Mouse (Mus musculus): ENCODE results near the gene Napb. TPM values are rescaled to one million over a fixed set of nuclear protein-coding genes. Genes with fewer than 3 reads are reported as not detected.

Napb gene
- polyA plus RNA-seq, 1 experiment from 2014 or later, result 2.8 TPM

- Histone ChIP-seq H3K36me3 (ENCODE audit: insufficient read depth) (no peaks in the 10 kb centered on the region), H3K4me2 (no peak overlapping the region), H3K27ac (ENCODE audit: low read depth) (no peak overlapping the region), H3K9me3 (ENCODE audit: low read depth, low read length) (no peaks in the 10 kb centered on the region), H3K27me3 (ENCODE audit: insufficient read depth, low read length) (no peaks in the 10 kb centered on the region), H3K4me1 (ENCODE audit: insufficient read depth) (no peaks in the 10 kb centered on the region), H3K4me3 (ENCODE audit: low read depth, low read length) (no peak overlapping the region), H3K9ac (no peak overlapping the region)
- no peak for TF ChIP-seq CTCF (IDR thresholded peaks at IDR 0.05; ENCODE audit: low read depth)
- 79% methylated on average over 6 of the region's 6 CpGs for WGBS
- DNase-seq (no peak), ATAC-seq (ENCODE audit: insufficient read depth) (no peak)
These were observed 25.1 kb downstream of the Napb start for GRCm38 (mm10) chr2:148707202-148707530.

GRCm38 (mm10) chr2:148706409-148707201 is 25.7 kb downstream of the Napb start:
- Histone ChIP-seq H3K4me2 (no peak overlapping the region), H3K9me3 (ENCODE audit: low read depth, low read length) (no peaks in the 10 kb centered on the region), H3K4me3 (ENCODE audit: low read depth, low read length) (no peak overlapping the region), H3K36me3 (ENCODE audit: insufficient read depth) (no peaks in the 10 kb centered on the region), H3K9ac (no peak overlapping the region), H3K4me1 (ENCODE audit: insufficient read depth) (no peaks in the 10 kb centered on the region), H3K27ac (ENCODE audit: low read depth) (no peak overlapping the region), H3K27me3 (ENCODE audit: insufficient read depth, low read length) (no peaks in the 10 kb centered on the region)
- ATAC-seq (ENCODE audit: insufficient read depth) (peak; percentile 52), DNase-seq (peak; percentile 75)
- TF ChIP-seq CTCF (IDR thresholded peaks at IDR 0.05; ENCODE audit: low read depth), result peak; percentile 64
- WGBS, result 80% methylated on average over 15 of the region's 15 CpGs

GRCm38 (mm10) chr2:148698571-148698970 is 33.7 kb downstream of the Napb start:
- Histone ChIP-seq H3K27ac (ENCODE audit: low read depth) (no peak overlapping the region), H3K4me2 (no peak overlapping the region), H3K9me3 (ENCODE audit: low read depth, low read length) (no peaks in the 10 kb centered on the region), H3K36me3 (ENCODE audit: insufficient read depth) (peaks cover 21% of the 10 kb centered on the region), H3K4me3 (ENCODE audit: low read depth, low read length) (no peak overlapping the region), H3K27me3 (ENCODE audit: insufficient read depth, low read length) (no peaks in the 10 kb centered on the region), H3K9ac (no peak overlapping the region), H3K4me1 (ENCODE audit: insufficient read depth) (no peaks in the 10 kb centered on the region)
- TF ChIP-seq CTCF (IDR thresholded peaks at IDR 0.05; ENCODE audit: low read depth), result no peak
- WGBS, result 82% methylated on average over 5 of the region's 5 CpGs
- ATAC-seq (ENCODE audit: insufficient read depth) (no peak), DNase-seq (no peak)

- 92% methylated on average over 5 of the region's 5 CpGs for WGBS
- peaks cover 72% of the 10 kb centered on the region for H3K36me3 ChIP-seq (ENCODE audit: insufficient read depth)
- no peak overlapping the region for H3K9ac ChIP-seq
- ATAC-seq (ENCODE audit: insufficient read depth) (no peak), DNase-seq (no peak)
- H3K9me3 ChIP-seq (ENCODE audit: low read depth, low read length), result no peaks in the 10 kb centered on the region
- no peak overlapping the region for H3K27ac ChIP-seq (ENCODE audit: low read depth)
- H3K4me3 ChIP-seq (ENCODE audit: low read depth, low read length), result no peak overlapping the region
- TF ChIP-seq CTCF (IDR thresholded peaks at IDR 0.05; ENCODE audit: low read depth), result no peak
- no peak overlapping the region for H3K4me2 ChIP-seq
- H3K27me3 ChIP-seq (ENCODE audit: insufficient read depth, low read length), result no peaks in the 10 kb centered on the region
- H3K4me1 ChIP-seq (ENCODE audit: insufficient read depth), result no peaks in the 10 kb centered on the region
These were observed 41.5 kb downstream of the Napb start for GRCm38 (mm10) chr2:148690781-148691180.

GRCm38 (mm10) chr2:148690291-148690690 is 42.0 kb downstream of the Napb start:
- Histone ChIP-seq H3K9me3 (ENCODE audit: low read depth, low read length) (no peaks in the 10 kb centered on the region), H3K27ac (ENCODE audit: low read depth) (no peak overlapping the region), H3K4me1 (ENCODE audit: insufficient read depth) (no peaks in the 10 kb centered on the region), H3K9ac (no peak overlapping the region), H3K4me2 (no peak overlapping the region), H3K27me3 (ENCODE audit: insufficient read depth, low read length) (no peaks in the 10 kb centered on the region), H3K4me3 (ENCODE audit: low read depth, low read length) (no peak overlapping the region), H3K36me3 (ENCODE audit: insufficient read depth) (peaks cover 73% of the 10 kb centered on the region)
- no peak for TF ChIP-seq CTCF (IDR thresholded peaks at IDR 0.05; ENCODE audit: low read depth)
- ATAC-seq (ENCODE audit: insufficient read depth) (no peak), DNase-seq (no peak)
- 89% methylated on average over 3 of the region's 3 CpGs for WGBS

- Histone ChIP-seq H3K4me2 (no peak overlapping the region), H3K27ac (ENCODE audit: low read depth) (no peak overlapping the region), H3K4me3 (ENCODE audit: low read depth, low read length) (no peak overlapping the region), H3K36me3 (ENCODE audit: insufficient read depth) (peaks cover 79% of the 10 kb centered on the region), H3K9ac (no peak overlapping the region), H3K4me1 (ENCODE audit: insufficient read depth) (no peaks in the 10 kb centered on the region), H3K9me3 (ENCODE audit: low read depth, low read length) (no peaks in the 10 kb centered on the region), H3K27me3 (ENCODE audit: insufficient read depth, low read length) (no peaks in the 10 kb centered on the region)
- 94% methylated on average over 6 of the region's 6 CpGs for WGBS
- DNase-seq, result no peak
- no peak for TF ChIP-seq CTCF (IDR thresholded peaks at IDR 0.05; ENCODE audit: low read depth)
- no peak for ATAC-seq (ENCODE audit: insufficient read depth)
These were observed 42.7 kb downstream of the Napb start for GRCm38 (mm10) chr2:148689444-148690140.

- no peak for DNase-seq
- Histone ChIP-seq H3K4me1 (ENCODE audit: insufficient read depth) (no peaks in the 10 kb centered on the region), H3K9me3 (ENCODE audit: low read depth, low read length) (no peaks in the 10 kb centered on the region), H3K36me3 (ENCODE audit: insufficient read depth) (peaks cover 79% of the 10 kb centered on the region), H3K9ac (no peak overlapping the region), H3K27ac (ENCODE audit: low read depth) (no peak overlapping the region), H3K27me3 (ENCODE audit: insufficient read depth, low read length) (no peaks in the 10 kb centered on the region), H3K4me2 (no peak overlapping the region), H3K4me3 (ENCODE audit: low read depth, low read length) (no peak overlapping the region)
- ATAC-seq (ENCODE audit: insufficient read depth), result no peak
- no peak for TF ChIP-seq CTCF (IDR thresholded peaks at IDR 0.05; ENCODE audit: low read depth)
- WGBS, result 92% methylated on average over 5 of the region's 5 CpGs
These were observed 44.3 kb downstream of the Napb start for GRCm38 (mm10) chr2:148687971-148688370.

Measured in lung, embryonic 14.5 days (tissue).